Mouse (Mus musculus) kidney, embryonic 14.5 days (tissue): Measurements from ENCODE around the gene Sarm1. TPM values are rescaled to one million over a fixed set of nuclear protein-coding genes. Genes with fewer than 3 reads are reported as not detected.

Experiments used
- ATAC-seq: fragments of 200-750 bp; cut with Nextera tagmentation; 2 replicates; pipeline ENCODE4 v1.8.0; 2017; ENCODE audit warnings: moderate number of reproducible peaks, mild to moderate bottlenecking, moderate TSS enrichment, moderate library complexity; ENCODE audit not compliant: low FRiP score, low TSS enrichment
- H3K27ac ChIP-seq: fragments of 300-500 bp; sonication (generic); 2 replicates; pipeline ENCODE4 v1.5.1; 2014; ENCODE audit warnings: low read depth, mild to moderate bottlenecking, low read length, moderate library complexity, mixed read lengths
- H3K27me3 ChIP-seq: fragments of 300-500 bp; sonication (generic); 2 replicates; pipeline ENCODE4 v1.6.1; 2014; ENCODE audit warnings: mild to moderate bottlenecking, low read length; ENCODE audit not compliant: control insufficient read depth, insufficient read depth
- H3K36me3 ChIP-seq: fragments of 300-500 bp; sonication (generic); 2 replicates; pipeline ENCODE4 v1.6.1; 2014; ENCODE audit warnings: low read length, mixed read lengths; ENCODE audit not compliant: control insufficient read depth, insufficient read depth
- H3K4me1 ChIP-seq: fragments of 300-500 bp; sonication (generic); 2 replicates; pipeline ENCODE4 v1.6.1; 2014; ENCODE audit warnings: low read length, mixed read lengths; ENCODE audit not compliant: control insufficient read depth, insufficient read depth
- H3K4me2 ChIP-seq: fragments of 300-500 bp; sonication (generic); replicated peaks from 2 replicates; pipeline ENCODE4 v1.6.1; 2014; ENCODE audit warnings: low read depth, mild to moderate bottlenecking, low read length
- H3K4me3 ChIP-seq: fragments of 300-500 bp; sonication (generic); 2 replicates; pipeline ENCODE4 v1.5.1; 2014; ENCODE audit warnings: mild to moderate bottlenecking, low read length
- H3K9ac ChIP-seq: fragments of 300-500 bp; sonication (generic); 2 replicates; pipeline ENCODE4 v1.6.1; 2014; ENCODE audit warnings: low read depth, mild to moderate bottlenecking, low read length, moderate library complexity
- H3K9me3 ChIP-seq: fragments of 300-500 bp; sonication (generic); 2 replicates; pipeline ENCODE4 v1.6.1; 2016; ENCODE audit warnings: low read length; ENCODE audit not compliant: control insufficient read depth
- WGBS: fragments of 180-500 bp; shearing (Covaris S2); extraction: QIAGEN DNeasy Blood & Tissue Kit; methylation state at CpG from one replicate; pipeline ENCODE4 v1.1.7; 2014; 5-methylcytosine and 5-hydroxymethylcytosine counted together
- polyA plus RNA-seq: library from polyadenylated mRNA; unstranded; fragments of >200 nt; fragmentation: Nextera tagmentation; extraction: Ambion mirVana; gene quantifications from 2 replicates; pipeline ENCODE4 v1.2.1, GENCODE M21; 2014

Sarm1 gene
- polyA plus RNA-seq, 1 experiment from 2014 or later, result 1.7 TPM

DNA sequence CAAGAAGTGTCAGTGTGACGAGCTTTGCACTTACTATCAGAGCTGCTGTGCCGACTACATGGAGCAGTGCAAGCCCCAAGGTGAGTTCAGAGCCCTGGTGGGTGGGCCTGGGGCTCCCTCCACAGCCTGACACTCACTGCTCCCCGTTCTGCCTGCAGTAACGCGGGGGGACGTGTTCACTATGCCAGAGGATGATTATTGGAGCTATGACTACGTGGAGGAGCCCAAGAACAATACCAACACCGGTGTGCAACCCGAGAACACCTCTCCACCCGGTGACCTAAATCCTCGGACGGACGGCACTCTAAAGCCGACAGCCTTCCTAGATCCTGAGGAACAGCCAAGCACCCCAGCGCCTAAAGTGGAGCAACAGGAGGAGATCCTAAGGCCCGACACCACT, 2.0 kb upstream of the Sarm1 start:
- peaks cover 16% of the 10 kb centered on the region for H3K27me3 ChIP-seq

DNA sequence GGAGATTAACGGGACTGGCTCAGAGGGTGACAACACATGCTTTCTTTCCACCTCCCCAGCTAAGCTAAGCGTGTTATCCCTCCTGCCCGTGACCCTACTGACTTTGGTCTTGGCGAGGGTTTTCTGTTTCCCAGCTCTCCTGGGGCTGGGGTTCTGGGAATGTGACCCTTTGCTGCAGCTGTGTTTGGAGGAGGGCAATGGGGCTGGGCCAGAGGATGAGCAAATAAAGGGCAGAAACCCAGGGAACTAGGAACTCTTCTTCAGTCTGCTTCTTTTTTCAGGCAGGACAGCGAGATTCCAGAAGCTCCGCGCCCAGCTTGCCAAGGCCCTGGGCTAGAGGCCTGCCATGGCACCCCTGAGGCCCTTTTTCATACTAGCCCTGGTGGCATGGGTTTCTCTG, 1.4 kb upstream of the Sarm1 start, which contains the start of gene Vtn:
TSS of gene Vtn (plus strand) at position 88 of the 400 bp plus-strand sequence.
- no peaks in the 10 kb centered on the region for H3K36me3 ChIP-seq
- 0 out of 2 replicates have a peak, but pooled peaks cover 6% of the 10 kb centered on the region for H3K4me1 ChIP-seq
- H3K9me3 ChIP-seq, result no peaks in the 10 kb centered on the region
- no peak for ATAC-seq
- WGBS, result 55% methylated on average over 7 of the region's 7 CpGs
- H3K27ac ChIP-seq, result no peak within 1 kb of the TSS
- H3K4me2 ChIP-seq, result peak within 1 kb of the TSS; percentile 98
- peak within 1 kb of the TSS; percentile 42; the same call in 1 of the 2 replicates for H3K9ac ChIP-seq
- H3K27me3 ChIP-seq, result peaks cover 16% of the 10 kb centered on the region
- peak within 1 kb of the TSS; percentile 57 for H3K4me3 ChIP-seq

More for the DNA sequence above, 2.0 kb upstream of the Sarm1 start:
- no peak for ATAC-seq
- Histone ChIP-seq H3K9ac (no peak overlapping the region), H3K36me3 (no peaks in the 10 kb centered on the region), H3K27ac (no peak overlapping the region), H3K9me3 (no peaks in the 10 kb centered on the region), H3K4me3 (no peak overlapping the region), H3K4me2 (no peak overlapping the region), H3K4me1 (0 out of 2 replicates have a peak, but pooled peaks cover 6% of the 10 kb centered on the region)
- WGBS, result 49% methylated on average over 16 of the region's 16 CpGs

DNA sequence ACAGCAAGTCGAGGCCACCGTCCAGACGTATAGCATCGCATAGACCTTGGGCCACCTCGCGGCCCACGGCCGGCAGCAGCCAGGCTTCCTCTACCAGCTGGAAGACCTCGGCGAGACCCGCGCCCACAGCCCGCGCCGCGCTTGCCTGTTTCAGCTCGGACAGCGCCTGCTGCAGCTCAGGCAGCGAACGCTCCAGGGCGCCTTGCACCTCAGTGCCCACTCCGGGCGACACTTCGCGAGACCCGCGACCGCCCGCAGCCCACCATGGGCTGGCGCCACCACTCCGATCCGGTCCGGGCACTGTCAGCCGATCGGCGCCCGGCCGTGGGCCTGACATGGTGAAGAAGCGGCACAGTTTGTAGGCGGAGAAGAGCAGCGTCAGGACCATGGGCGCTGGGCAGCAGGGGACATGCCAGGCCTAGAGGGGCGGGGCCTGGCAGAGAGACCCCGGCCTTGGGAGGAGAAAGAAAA, 448 bp downstream of the Sarm1 start:
- Histone ChIP-seq H3K9ac (peak overlapping the region; percentile 34; the same call in 1 of the 2 replicates), H3K27me3 (peaks cover 19% of the 10 kb centered on the region), H3K27ac (no peak overlapping the region), H3K4me2 (peak overlapping the region; percentile 98), H3K9me3 (no peaks in the 10 kb centered on the region), H3K4me1 (0 out of 2 replicates have a peak, but pooled peaks cover 6% of the 10 kb centered on the region), H3K4me3 (peak overlapping the region; percentile 57), H3K36me3 (no peaks in the 10 kb centered on the region)
- WGBS, result under 1% methylated on average over 44 of the region's 44 CpGs
- peak; percentile 64 for ATAC-seq

DNA sequence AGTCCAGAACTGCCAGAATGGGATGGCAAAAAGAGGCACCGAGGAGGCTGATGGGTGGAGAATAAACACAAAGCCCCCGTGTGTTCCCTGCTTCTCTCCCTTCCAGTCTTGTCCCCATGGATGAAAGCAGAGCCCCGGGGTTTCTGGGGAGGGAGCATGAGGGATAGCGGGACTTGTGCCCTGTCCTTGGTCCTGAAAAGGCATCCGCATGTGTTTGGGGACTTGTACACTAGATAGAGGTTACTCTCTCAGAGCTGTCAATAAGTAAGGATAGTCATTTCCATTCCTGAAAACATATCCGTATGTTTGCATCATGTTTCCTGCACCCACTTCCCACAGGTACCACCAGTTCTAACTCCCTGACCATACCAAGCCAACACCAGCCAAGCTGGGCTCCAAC, 1.6 kb downstream of the Sarm1 start:
- no peak overlapping the region for H3K9ac ChIP-seq
- no peak for ATAC-seq
- H3K4me2 ChIP-seq, result no peak overlapping the region
- H3K9me3 ChIP-seq, result no peaks in the 10 kb centered on the region
- no peak overlapping the region for H3K27ac ChIP-seq
- peaks cover 29% of the 10 kb centered on the region for H3K27me3 ChIP-seq
- WGBS, result 7% methylated on average over 6 of the region's 6 CpGs
- no peaks in the 10 kb centered on the region for H3K36me3 ChIP-seq
- H3K4me3 ChIP-seq, result no peak overlapping the region
- H3K4me1 ChIP-seq, result 0 out of 2 replicates have a peak, but pooled peaks cover 6% of the 10 kb centered on the region

DNA sequence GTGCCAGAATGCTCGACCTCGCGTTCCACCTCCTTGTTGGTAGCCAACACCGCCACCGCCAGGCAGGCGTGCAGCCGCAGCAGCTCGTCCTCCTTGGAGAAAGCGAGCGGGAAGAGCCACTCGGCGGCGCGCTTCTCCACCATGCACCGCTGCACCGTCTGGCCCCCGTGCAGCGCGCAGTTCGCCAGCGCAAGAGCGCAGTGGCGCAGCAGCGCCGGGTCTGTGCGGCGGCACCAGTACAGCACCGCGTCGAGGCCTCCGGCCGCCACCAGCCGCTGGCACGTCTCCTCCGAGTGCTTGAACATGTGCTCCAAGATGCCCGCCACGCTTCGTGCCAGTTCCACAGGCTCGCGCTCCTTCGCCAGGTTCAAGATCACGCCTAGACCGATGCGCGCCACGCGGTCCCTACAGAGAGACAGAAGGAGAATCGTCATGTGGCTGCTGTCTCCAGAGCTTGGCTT, 6.7 kb downstream of the Sarm1 start:
- peak; percentile 47; the same call in 1 of the 2 replicates for ATAC-seq
- Histone ChIP-seq H3K27ac (no peak overlapping the region), H3K9me3 (no peaks in the 10 kb centered on the region; the same call in none of the 2 replicates), H3K4me3 (peak overlapping the region; percentile 18), H3K4me1 (no peaks in the 10 kb centered on the region), H3K27me3 (peaks cover 54% of the 10 kb centered on the region), H3K36me3 (no peaks in the 10 kb centered on the region), H3K9ac (no peak overlapping the region), H3K4me2 (peak overlapping the region; percentile 42)
- 10% methylated on average over 48 of the region's 48 CpGs for WGBS

DNA sequence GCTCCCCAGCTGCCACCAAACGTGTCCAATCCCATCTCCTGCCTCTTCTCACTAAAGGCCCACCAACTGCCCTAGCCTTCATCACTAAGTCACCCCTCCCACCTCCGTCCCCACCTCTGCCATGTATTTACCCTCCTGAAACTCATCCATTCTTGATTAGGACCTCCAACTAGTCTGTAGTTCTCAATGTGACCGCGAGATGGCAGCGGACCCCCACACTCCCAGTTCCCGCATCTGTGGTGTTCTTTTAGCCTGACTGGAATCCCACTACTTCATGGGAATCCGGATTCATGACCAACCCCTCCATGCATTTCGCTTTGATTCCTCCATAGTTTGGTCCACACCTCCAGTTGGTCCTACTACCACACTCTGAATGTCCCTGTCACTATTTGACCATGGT, 9.4 kb downstream of the Sarm1 start:
- no peaks in the 10 kb centered on the region; the same call in none of the 2 replicates for H3K9me3 ChIP-seq
- no peaks in the 10 kb centered on the region for H3K4me1 ChIP-seq
- no peaks in the 10 kb centered on the region for H3K36me3 ChIP-seq
- H3K27me3 ChIP-seq, result peaks cover 60% of the 10 kb centered on the region
- 5% methylated on average over 8 of the region's 8 CpGs for WGBS
- H3K4me3 ChIP-seq, result no peak overlapping the region
- ATAC-seq, result no peak
- H3K27ac ChIP-seq, result no peak overlapping the region
- H3K4me2 ChIP-seq, result no peak overlapping the region
- H3K9ac ChIP-seq, result no peak overlapping the region

DNA sequence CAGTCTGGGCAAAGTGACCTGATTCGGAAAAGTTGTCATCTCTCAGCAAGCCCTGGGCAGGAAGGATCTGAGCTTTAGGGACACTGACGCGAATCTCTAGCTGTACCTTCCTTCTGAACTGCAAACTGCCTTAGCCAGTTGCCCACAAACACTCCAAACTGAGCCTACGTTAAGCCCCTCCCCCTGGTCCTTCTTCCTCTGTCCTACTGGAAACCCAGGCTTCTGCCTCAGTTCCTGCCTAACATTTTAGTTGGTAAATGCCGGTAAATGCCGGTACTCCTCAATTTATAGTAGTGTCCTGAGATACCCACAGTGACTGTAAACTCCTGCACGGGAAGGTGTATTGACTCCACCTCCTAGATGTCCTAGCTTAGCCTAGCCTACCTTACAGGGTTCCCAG, 13.9 kb downstream of the Sarm1 start:
- Histone ChIP-seq H3K9ac (no peak overlapping the region), H3K36me3 (no peaks in the 10 kb centered on the region), H3K4me3 (no peak overlapping the region), H3K27me3 (peaks cover 29% of the 10 kb centered on the region), H3K4me2 (no peak overlapping the region), H3K9me3 (no peaks in the 10 kb centered on the region; the same call in 1 of the 2 replicates), H3K27ac (no peak overlapping the region), H3K4me1 (no peaks in the 10 kb centered on the region)
- WGBS, result 48% methylated on average over 7 of the region's 7 CpGs
- no peak for ATAC-seq

DNA sequence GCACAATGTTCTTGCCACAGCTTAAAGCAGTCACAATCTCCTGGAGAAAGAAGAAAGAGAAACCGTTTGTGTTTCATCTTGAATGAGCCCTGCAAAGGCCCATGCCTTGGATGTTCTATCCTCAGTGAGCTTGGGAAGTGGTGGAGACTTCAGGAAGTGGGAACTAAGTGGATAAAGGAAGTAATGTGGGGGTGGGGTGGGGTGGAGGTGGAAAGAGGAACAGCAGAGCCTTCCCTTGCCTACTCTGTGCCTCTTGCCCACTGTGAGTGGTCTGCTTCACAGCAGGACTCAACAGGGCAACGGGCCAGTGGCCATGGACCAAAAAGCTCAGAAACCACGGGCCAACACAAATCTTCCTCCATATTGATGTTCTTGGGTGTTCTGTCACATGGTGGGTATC, 22.3 kb downstream of the Sarm1 start:
- no peak for ATAC-seq
- Histone ChIP-seq H3K36me3 (no peaks in the 10 kb centered on the region), H3K9ac (no peak overlapping the region), H3K4me3 (no peak overlapping the region), H3K9me3 (no peaks in the 10 kb centered on the region), H3K27me3 (no peaks in the 10 kb centered on the region), H3K4me2 (no peak overlapping the region), H3K27ac (no peak overlapping the region), H3K4me1 (no peaks in the 10 kb centered on the region)
- 82% methylated on average over 3 of the region's 3 CpGs for WGBS

DNA sequence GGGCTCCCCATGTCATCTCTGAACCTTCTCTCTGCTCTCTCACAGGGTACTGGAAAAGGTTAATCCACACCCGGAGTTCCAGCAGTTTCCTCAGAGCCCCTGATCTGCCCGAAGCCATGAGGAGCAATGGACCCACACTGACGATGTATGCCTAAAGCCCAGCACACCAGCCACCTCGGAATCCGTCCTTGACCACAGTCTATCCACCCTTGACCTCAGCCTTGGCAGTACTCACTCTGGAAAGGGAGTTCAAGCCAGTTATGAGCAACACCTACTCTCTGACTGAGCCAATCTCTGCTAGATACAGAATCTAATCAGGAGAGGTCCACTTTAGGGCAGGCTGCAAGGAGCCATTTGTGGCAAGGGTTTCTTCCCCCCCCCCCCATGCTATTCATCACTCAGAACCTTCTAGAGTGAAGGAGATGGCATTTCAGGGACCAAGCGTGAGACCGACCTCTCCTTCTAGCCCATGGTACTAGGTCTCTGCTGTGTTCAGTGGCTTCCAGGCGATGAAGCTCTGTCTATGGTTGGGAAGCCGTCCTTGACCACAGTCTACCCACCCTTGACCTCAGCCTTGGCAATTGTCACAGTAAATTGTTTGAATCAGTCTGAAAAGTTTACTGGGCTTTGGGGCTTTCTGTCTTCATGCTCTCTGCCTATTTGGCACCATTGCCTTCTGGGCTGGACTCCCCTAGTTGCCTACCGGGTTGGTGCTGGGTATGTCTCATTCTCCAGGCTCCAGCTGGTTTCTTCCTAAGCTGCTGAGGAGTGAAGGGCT, 26.0 kb downstream of the Sarm1 start:
- 89% methylated on average over 10 of the region's 10 CpGs for WGBS
- no peaks in the 10 kb centered on the region for H3K27me3 ChIP-seq
- H3K27ac ChIP-seq, result no peak overlapping the region
- ATAC-seq, result no peak
- H3K36me3 ChIP-seq, result no peaks in the 10 kb centered on the region; the same call in 1 of the 2 replicates
- no peak overlapping the region for H3K4me2 ChIP-seq
- H3K4me1 ChIP-seq, result peaks cover 3% of the 10 kb centered on the region
- H3K9me3 ChIP-seq, result no peaks in the 10 kb centered on the region
- no peak overlapping the region for H3K4me3 ChIP-seq
- H3K9ac ChIP-seq, result no peak overlapping the region
